ENCODE assay signal across 23 mouse cellular contexts in genomic region chr2:33438377-33438776, GRCm38 (mm10). TPM values are rescaled to one million over a fixed set of nuclear protein-coding genes. Genes with fewer than 3 reads are reported as not detected.
A peak's percentile ranks its signal among the peaks of the same experiment; 100 is the strongest.
DNase-seq lines count a peak whose midpoint lies in the region; ATAC-seq and TF ChIP-seq lines count a peak whose summit lies in the region.
"Had no signal": no experiment of that assay in that cellular context is flagged by ENCODE, and none has a peak within 500 bp of the region (broad histone marks: within the 10 kb centered on the region; RNA-seq: fewer than 3 reads in every experiment).

No protein-coding gene starts in this region.

- H3K9ac ChIP-seq in heart, embryonic 12.5 days = 0 out of 2 replicates have a peak overlapping the region, but pooled peaks have one; percentile 26
- peak overlapping the region; percentile 15; the same call in 1 of the 2 replicates for H3K9ac ChIP-seq in ES-E14 (ENCODE audit: insufficient read depth, low read depth, low read length, poor library complexity, severe bottlenecking)
- H3K9ac ChIP-seq in intestine, embryonic 15.5 days = no peak overlapping the region
- H3K9ac ChIP-seq: embryonic facial prominence, embryonic 13.5 days; hindbrain, embryonic 13.5 days; kidney, embryonic 15.5 days; limb, embryonic 13.5 days; liver, embryonic 13.5 days; lung, embryonic 14.5 days had no signal

- H3K4me3 ChIP-seq in heart, embryonic 12.5 days = no peak overlapping the region
- H3K4me3 ChIP-seq in E14TG2a.4 (replicated peaks; ENCODE audit: low read length) (peak overlapping the region; percentile 45), ES-E14 (ENCODE audit: insufficient read depth in 1 of 2, low read depth in 1 of 2, low read length in 2 of 2, poor library complexity in 1 of 2, severe bottlenecking in 1 of 2) (no peak overlapping the region)
- no peak overlapping the region for H3K4me3 ChIP-seq in intestine, embryonic 15.5 days (replicated peaks)
- no peak overlapping the region for H3K4me3 ChIP-seq in thymus, adult 2 months (ENCODE audit: control insufficient read depth, insufficient read depth, low read length)
- H3K4me3 ChIP-seq: embryonic facial prominence, embryonic 13.5 days; hindbrain, embryonic 13.5 days; kidney, embryonic 15.5 days; limb, embryonic 13.5 days; liver, embryonic 13.5 days had no signal

- no peak for TF ChIP-seq CTCF in E14TG2a.4 (conservative IDR thresholded peaks at IDR 0.05; ENCODE audit: low read length)
- no peak for TF ChIP-seq CTCF in thymus, adult 2 months (IDR thresholded peaks at IDR 0.05; ENCODE audit: borderline replicate concordance, control insufficient read depth, extremely low read depth, insufficient read depth, low read length, poor library complexity)

- no peak overlapping the region for H3K27ac ChIP-seq in heart, embryonic 12.5 days (ENCODE audit: poor library complexity, severe bottlenecking)
- peak overlapping the region; percentile 98; the same call in 1 of the 2 replicates for H3K27ac ChIP-seq in ES-E14 (ENCODE audit: insufficient read depth, low read depth, low read length, poor library complexity, severe bottlenecking)
- H3K27ac ChIP-seq in intestine, embryonic 15.5 days = no peak overlapping the region
- H3K27ac ChIP-seq in thymus, adult 2 months (ENCODE audit: control insufficient read depth, insufficient read depth, low read length) = no peak overlapping the region
- H3K27ac ChIP-seq: embryonic facial prominence, embryonic 13.5 days; hindbrain, embryonic 13.5 days; kidney, embryonic 15.5 days; limb, embryonic 13.5 days; liver, embryonic 13.5 days; macrophage had no signal

- no peak for ATAC-seq in heart, embryonic 12.5 days (ENCODE audit: insufficient number of reproducible peaks, low FRiP score)
- no peak for ATAC-seq in intestine, embryonic 15.5 days
- ATAC-seq: intestine, embryonic 16.5 days had no signal

- no peaks in the 10 kb centered on the region for H3K9me3 ChIP-seq in heart, embryonic 12.5 days (replicated peaks)
- H3K9me3 ChIP-seq in E14TG2a.4 (ENCODE audit: low read length) = no peaks in the 10 kb centered on the region
- H3K9me3 ChIP-seq in ES-E14 (ENCODE audit: control insufficient read depth, insufficient read depth, low read depth, low read length) = no peaks in the 10 kb centered on the region
- no peaks in the 10 kb centered on the region for H3K9me3 ChIP-seq in intestine, embryonic 15.5 days
- H3K9me3 ChIP-seq: embryonic facial prominence, embryonic 13.5 days; G1E; hindbrain, embryonic 13.5 days; kidney, embryonic 15.5 days; limb, embryonic 13.5 days; liver, embryonic 13.5 days had no signal

- H3K4me1 ChIP-seq in heart, embryonic 12.5 days (replicated peaks) = peaks cover 46% of the 10 kb centered on the region
- H3K4me1 ChIP-seq in E14TG2a.4 (replicated peaks; ENCODE audit: low read depth, low read length) = peaks cover 89% of the 10 kb centered on the region
- peaks cover 20 to 40% of the 10 kb centered on the region in 2 experiments for H3K4me1 ChIP-seq in ES-E14 (ENCODE audit: control insufficient read depth in 2 of 2, insufficient read depth in 2 of 2, low read length in 2 of 2, poor library complexity in 1 of 2)
- peaks cover 16% of the 10 kb centered on the region for H3K4me1 ChIP-seq in intestine, embryonic 15.5 days (replicated peaks)
- no peaks in the 10 kb centered on the region for H3K4me1 ChIP-seq in thymus, adult 2 months (replicated peaks; ENCODE audit: control insufficient read depth, insufficient read depth, low read length)

- no peaks in the 10 kb centered on the region for H3K27me3 ChIP-seq in heart, embryonic 12.5 days (replicated peaks)
- H3K27me3 ChIP-seq in E14TG2a.4 (ENCODE audit: insufficient read depth, low read length) = no peaks in the 10 kb centered on the region
- H3K27me3 ChIP-seq in intestine, embryonic 15.5 days (replicated peaks) = no peaks in the 10 kb centered on the region
- no peaks in the 10 kb centered on the region for H3K27me3 ChIP-seq in thymus, adult 2 months (ENCODE audit: control insufficient read depth, insufficient read depth, low read length)
- H3K27me3 ChIP-seq: limb, embryonic 13.5 days had no signal

- H3K36me3 ChIP-seq in heart, embryonic 12.5 days = no peaks in the 10 kb centered on the region
- no peaks in the 10 kb centered on the region for H3K36me3 ChIP-seq in E14TG2a.4 (ENCODE audit: insufficient read depth, low read length)
- H3K36me3 ChIP-seq in ES-E14 (ENCODE audit: control insufficient read depth, insufficient read depth, low read length, poor library complexity, severe bottlenecking) = no peaks in the 10 kb centered on the region
- H3K36me3 ChIP-seq in intestine, embryonic 15.5 days = no peaks in the 10 kb centered on the region
- H3K36me3 ChIP-seq in thymus, adult 2 months (ENCODE audit: control insufficient read depth, insufficient read depth, low read length) = no peaks in the 10 kb centered on the region
- H3K36me3 ChIP-seq: embryonic facial prominence, embryonic 13.5 days; G1E; hindbrain, embryonic 13.5 days; kidney, embryonic 15.5 days; limb, embryonic 13.5 days; liver, embryonic 13.5 days had no signal

- no peak for TF ChIP-seq POLR2A in thymus, adult 2 months (IDR thresholded peaks at IDR 0.05; ENCODE audit: control insufficient read depth, extremely low read depth, insufficient read depth, low read length, poor library complexity)

- intact Hi-C loops in heart, postnatal 25 days (cut with DNase I) = no loop called here

- in situ Hi-C loops in ES-E14 (cut with MboI; ENCODE audit: low sequenced_read_pairs in 2 of 2, unreplicated experiment in 2 of 2) = no loop called here

- H3K4me2 ChIP-seq in heart, embryonic 12.5 days = no peak overlapping the region
- H3K4me2 ChIP-seq in intestine, embryonic 15.5 days (replicated peaks) = no peak overlapping the region
- H3K4me2 ChIP-seq: embryonic facial prominence, embryonic 13.5 days; hindbrain, embryonic 13.5 days; kidney, embryonic 15.5 days; limb, embryonic 13.5 days; liver, embryonic 13.5 days; lung, embryonic 14.5 days had no signal

- 30% methylated on average over 2 of the region's 2 CpGs for WGBS in heart, embryonic 12.5 days
- 43% methylated on average over 2 of the region's 2 CpGs for WGBS in intestine, embryonic 15.5 days
- 92% methylated on average over 2 of the region's 2 CpGs for WGBS in thymus, adult 2 months

- no peak for DNase-seq in heart, postnatal 25 days (ENCODE audit: low spot score)
- peak; percentile 64 for DNase-seq in ES-E14 (ENCODE audit: low read depth, low spot score)
- peak; percentile 74 for DNase-seq in embryo, embryonic 9.5 days (ENCODE audit: extremely low spot score)
- no peak for DNase-seq in thymus, postnatal 36 days
- DNase-seq in thymus, adult 2 months = no peak
- DNase-seq: adrenal gland, postnatal 36 days; cerebellum, adult 18-20 months; cerebellum, postnatal 25 days; gastrocnemius, postnatal 25 days; kidney, postnatal 4 days; liver, embryonic 13.5 days; lung, embryonic 14.5 days; midbrain, embryonic 14.5 days had no signal

TF ChIP-seq in ES-E14, 5 proteins besides CTCF, POLR2A, EP300 and RAD21:
- TF ChIP-seq HCFC1 (IDR thresholded peaks at IDR 0.05; ENCODE audit: borderline replicate concordance, insufficient read depth, low read length) (no peak), ZNF384 (IDR thresholded peaks at IDR 0.05; ENCODE audit: low read depth, low read length) (no peak), MAFK (IDR thresholded peaks at IDR 0.05; ENCODE audit: insufficient read depth, low read depth, low read length) (no peak), ZC3H11A (IDR thresholded peaks at IDR 0.05; ENCODE audit: borderline replicate concordance, low read depth, low read length) (no peak)
TF ChIP-seq in ES-E14: peak in this region for 0.

RNA-seq across cellular contexts. Expression of gene Zbtb34, which starts 7.3 kb away (rescaled TPM):
- polyA plus RNA-seq in heart, embryonic 12.5 days (2016; fragmentation: Nextera tagmentation; extraction: Ambion mirVana) = 6.9 and 8.1 TPM in 2 replicates
- total RNA-seq in heart, postnatal 25 days (2021) = 1 to 10 TPM; 8.0 to 8.3 TPM
- total RNA-seq in ES-E14 (2012; rRNA removed) = 13.4 and 16.5 TPM in 2 replicates
- polyA plus RNA-seq in intestine, embryonic 15.5 days (2015; fragmentation: Nextera tagmentation; extraction: Ambion mirVana) = 4.5 and 4.8 TPM in 2 replicates
- 22.0 and 27.6 TPM in 2 replicates for polyA plus RNA-seq in thymus, adult 2 months (2012; rRNA removed)

RNA-seq across cellular contexts. Expression of gene Zbtb43, which starts 30.0 kb away (rescaled TPM):
- 13.6 and 14.8 TPM in 2 replicates for polyA plus RNA-seq in heart, embryonic 12.5 days (2016; fragmentation: Nextera tagmentation; extraction: Ambion mirVana)
- total RNA-seq in heart, postnatal 25 days (2021) = 10 to 100 TPM; 21.3 to 24.2 TPM
- total RNA-seq in ES-E14 (2012; rRNA removed) = 31.3 and 32.0 TPM in 2 replicates
- 13.0 and 15.3 TPM in 2 replicates for polyA plus RNA-seq in intestine, embryonic 15.5 days (2015; fragmentation: Nextera tagmentation; extraction: Ambion mirVana)
- 14.9 and 16.7 TPM in 2 replicates for polyA plus RNA-seq in thymus, adult 2 months (2012; rRNA removed)

Comparison
In these comparisons a context has a peak if more than half of its experiments do, and no peak if none do; other contexts are left out.
1. DNase-seq: peak in ES-E14 (single experiment) and embryo, embryonic 9.5 days (single experiment); none in heart, postnatal 25 days (single experiment), thymus, postnatal 36 days (0 of 2) and thymus, adult 2 months (single experiment).